In the genomic region with DNA sequence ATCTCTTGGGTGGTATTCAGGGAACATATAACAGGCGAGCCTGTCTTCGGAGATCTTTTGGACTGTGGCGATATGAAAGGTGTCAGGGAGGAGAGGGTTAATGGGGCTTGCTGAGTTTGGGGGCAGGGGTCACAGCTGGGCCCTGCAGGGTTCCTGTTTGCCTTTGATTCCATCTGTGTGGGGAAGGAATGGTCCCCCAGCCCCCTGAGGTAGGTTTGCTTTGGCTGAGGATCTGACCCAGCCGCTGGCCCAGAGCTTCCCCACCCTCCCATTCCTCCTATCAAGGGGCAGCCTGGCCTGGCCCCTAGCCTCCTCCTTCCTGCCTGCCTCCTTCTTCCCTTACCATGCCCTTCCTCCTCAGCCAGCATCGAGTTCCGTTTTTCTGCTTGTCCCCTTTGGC, we compare ENCODE assay signal across 20 mouse cellular contexts. TPM values are rescaled to one million over a fixed set of nuclear protein-coding genes. Genes with fewer than 3 reads are reported as not detected.
A peak's percentile ranks its signal among the peaks of the same experiment; 100 is the strongest.
DNase-seq lines count a peak whose midpoint lies in the region; ATAC-seq and TF ChIP-seq lines count a peak whose summit lies in the region.
"Had no signal": no experiment of that assay in that cellular context is flagged by ENCODE, and none has a peak within 500 bp of the region (broad histone marks: within the 10 kb centered on the region; RNA-seq: fewer than 3 reads in every experiment).

No protein-coding gene starts in this region.

- 11% methylated on average over 6 of the region's 6 CpGs for WGBS in forebrain, embryonic 11.5 days
- WGBS in forebrain, embryonic 12.5 days, result 8% methylated on average over 6 of the region's 6 CpGs
- 24% methylated on average over 6 of the region's 6 CpGs for WGBS in liver, embryonic 11.5 days
- 17% methylated on average over 6 of the region's 6 CpGs for WGBS in liver, postnatal 0 days (ENCODE audit: insufficient replicate concordance)
- 11% methylated on average over 6 of the region's 6 CpGs for WGBS in limb, embryonic 10.5 days

- no peak overlapping the region for H3K4me2 ChIP-seq in forebrain, embryonic 11.5 days (ENCODE audit: low read depth, low read length, severe bottlenecking)
- H3K4me2 ChIP-seq in forebrain, embryonic 12.5 days, result no peak overlapping the region
- H3K4me2 ChIP-seq in liver, embryonic 11.5 days, result no peak overlapping the region
- H3K4me2 ChIP-seq in liver, postnatal 0 days (ENCODE audit: low read depth, low read length), result no peak overlapping the region
- H3K4me2 ChIP-seq: forebrain, embryonic 15.5 days; liver, embryonic 15.5 days had no signal

- no peak overlapping the region for H3K9ac ChIP-seq in forebrain, embryonic 11.5 days (ENCODE audit: low read length)
- H3K9ac ChIP-seq in forebrain, embryonic 12.5 days, result no peak overlapping the region
- no peak overlapping the region for H3K9ac ChIP-seq in liver, embryonic 11.5 days (ENCODE audit: low read depth, low read length)
- no peak overlapping the region for H3K9ac ChIP-seq in liver, postnatal 0 days (replicated peaks)
- H3K9ac ChIP-seq: forebrain, embryonic 15.5 days; liver, embryonic 15.5 days had no signal

- H3K4me3 ChIP-seq in forebrain, embryonic 11.5 days (ENCODE audit: low read depth, low read length), result no peak overlapping the region
- no peak overlapping the region for H3K4me3 ChIP-seq in forebrain, embryonic 12.5 days (replicated peaks)
- H3K4me3 ChIP-seq in liver, embryonic 11.5 days (ENCODE audit: low read depth, low read length), result no peak overlapping the region
- H3K4me3 ChIP-seq in liver, postnatal 0 days (ENCODE audit: low read depth, low read length), result no peak overlapping the region
- H3K4me3 ChIP-seq in limb, embryonic 10.5 days, result peak overlapping the region; percentile 13; the same call in 1 of the 2 replicates
- H3K4me3 ChIP-seq: forebrain, embryonic 15.5 days; liver, embryonic 15.5 days had no signal

- peak; percentile 53 for DNase-seq in forebrain, embryonic 11.5 days (ENCODE audit: low spot score)
- no peak for DNase-seq in liver, embryonic 11.5 days (ENCODE audit: low spot score)
- no peak for DNase-seq in liver, postnatal 0 days
- peak; percentile 66 for DNase-seq in limb, embryonic 10.5 days (ENCODE audit: low spot score)
- DNase-seq in heart, postnatal 14 days, result no peak
- DNase-seq: cerebellum, adult 8-10 months; heart, postnatal 36 days; kidney, adult 18-20 months; lung, postnatal 36 days; right cerebral cortex, postnatal 25 days; thymus, postnatal 14 days had no signal

- no peak for TF ChIP-seq CTCF in liver, postnatal 0 days (IDR thresholded peaks at IDR 0.05; ENCODE audit: low read depth)

- H3K36me3 ChIP-seq in forebrain, embryonic 11.5 days (ENCODE audit: control insufficient read depth, insufficient read depth, low read length), result no peaks in the 10 kb centered on the region
- H3K36me3 ChIP-seq in forebrain, embryonic 12.5 days (replicated peaks), result no peaks in the 10 kb centered on the region
- H3K36me3 ChIP-seq in liver, embryonic 11.5 days (ENCODE audit: control insufficient read depth, insufficient read depth, low read length), result no peaks in the 10 kb centered on the region
- H3K36me3 ChIP-seq in liver, postnatal 0 days (replicated peaks; ENCODE audit: insufficient read depth, low read length), result no peaks in the 10 kb centered on the region
- no peaks in the 10 kb centered on the region for H3K36me3 ChIP-seq in limb, embryonic 10.5 days
- H3K36me3 ChIP-seq: forebrain, embryonic 15.5 days; liver, embryonic 15.5 days had no signal

- H3K27ac ChIP-seq in forebrain, embryonic 11.5 days (ENCODE audit: low read depth, low read length), result no peak overlapping the region
- no peak overlapping the region for H3K27ac ChIP-seq in forebrain, embryonic 12.5 days
- H3K27ac ChIP-seq in liver, embryonic 11.5 days (ENCODE audit: low read depth, low read length), result no peak overlapping the region
- H3K27ac ChIP-seq in liver, postnatal 0 days (ENCODE audit: low read depth), result no peak overlapping the region
- H3K27ac ChIP-seq in limb, embryonic 10.5 days, result peak overlapping the region; percentile 82
- H3K27ac ChIP-seq: forebrain, embryonic 15.5 days; liver, embryonic 15.5 days had no signal

- ATAC-seq in forebrain, embryonic 11.5 days (replicated peaks; ENCODE audit: low FRiP score), result no peak
- no peak for ATAC-seq in forebrain, embryonic 12.5 days (ENCODE audit: low FRiP score)
- ATAC-seq in liver, embryonic 11.5 days (replicated peaks; ENCODE audit: low FRiP score), result 0 out of 2 replicates have a peak, but pooled peaks have one; percentile 1
- no peak for ATAC-seq in liver, postnatal 0 days
- 0 out of 2 replicates have a peak, but pooled peaks have one; percentile 7 for ATAC-seq in common myeloid progenitor, adult 5-6 weeks (replicated peaks; ENCODE audit: low read depth, poor library complexity, severe bottlenecking)
- ATAC-seq in megakaryocyte-erythroid progenitor cell, adult 5-6 weeks (replicated peaks; ENCODE audit: low FRiP score, low TSS enrichment, poor library complexity, severe bottlenecking), result no peak
- ATAC-seq: forebrain, embryonic 15.5 days had no signal

- no peaks in the 10 kb centered on the region for H3K27me3 ChIP-seq in forebrain, embryonic 11.5 days (ENCODE audit: control insufficient read depth, insufficient read depth, low read length)
- H3K27me3 ChIP-seq in forebrain, embryonic 12.5 days, result 0 out of 2 replicates have a peak, but pooled peaks cover 7% of the 10 kb centered on the region
- H3K27me3 ChIP-seq in liver, embryonic 11.5 days (replicated peaks; ENCODE audit: control insufficient read depth, insufficient read depth, low read length), result peaks cover 38% of the 10 kb centered on the region
- no peaks in the 10 kb centered on the region for H3K27me3 ChIP-seq in liver, postnatal 0 days (ENCODE audit: insufficient read depth, low read length)
- peaks cover 11% of the 10 kb centered on the region; the same call in 1 of the 2 replicates for H3K27me3 ChIP-seq in limb, embryonic 10.5 days (ENCODE audit: low read depth, poor library complexity, severe bottlenecking)
- H3K27me3 ChIP-seq: forebrain, embryonic 15.5 days had no signal

- TF ChIP-seq EP300 in liver, postnatal 0 days (IDR thresholded peaks at IDR 0.05; ENCODE audit: low read depth), result no peak

- H3K4me1 ChIP-seq in forebrain, embryonic 11.5 days (replicated peaks; ENCODE audit: control insufficient read depth, insufficient read depth, low read length), result peaks cover 7% of the 10 kb centered on the region; the same call in 1 of the 2 replicates
- H3K4me1 ChIP-seq in forebrain, embryonic 12.5 days, result peaks cover 36% of the 10 kb centered on the region
- H3K4me1 ChIP-seq in liver, embryonic 11.5 days (replicated peaks; ENCODE audit: control insufficient read depth, insufficient read depth, low read length), result peaks cover 20% of the 10 kb centered on the region
- peaks cover 30% of the 10 kb centered on the region for H3K4me1 ChIP-seq in liver, postnatal 0 days (ENCODE audit: insufficient read depth)
- H3K4me1 ChIP-seq in limb, embryonic 10.5 days, result peaks cover 80% of the 10 kb centered on the region

- no peaks in the 10 kb centered on the region for H3K9me3 ChIP-seq in forebrain, embryonic 11.5 days (ENCODE audit: control insufficient read depth, low read length)
- no peaks in the 10 kb centered on the region for H3K9me3 ChIP-seq in forebrain, embryonic 12.5 days
- no peaks in the 10 kb centered on the region for H3K9me3 ChIP-seq in liver, embryonic 11.5 days (ENCODE audit: control insufficient read depth, low read length)
- H3K9me3 ChIP-seq in liver, postnatal 0 days (ENCODE audit: low read length), result no peaks in the 10 kb centered on the region
- H3K9me3 ChIP-seq in limb, embryonic 10.5 days (replicated peaks), result no peaks in the 10 kb centered on the region
- H3K9me3 ChIP-seq: forebrain, embryonic 15.5 days; liver, embryonic 15.5 days had no signal

- intact Hi-C loops in heart, postnatal 14 days (cut with DNase I), result loop anchor here (10.0 kb wide), 1 partner anchor 88 kb away; the partner anchor contains the start of gene Casq1

RNA-seq across cellular contexts. Expression of gene Atp1a2, which starts 5.0 kb away (rescaled TPM):
- 1.5 and 2.1 TPM in 2 replicates for polyA plus RNA-seq in forebrain, embryonic 11.5 days (2014; fragmentation: Nextera tagmentation; extraction: Ambion mirVana)
- 9.5 and 10.8 TPM in 2 replicates for polyA plus RNA-seq in forebrain, embryonic 12.5 days (2016; fragmentation: Nextera tagmentation; extraction: Ambion mirVana)
- 0.16 and 0.22 TPM in 2 replicates for polyA plus RNA-seq in liver, embryonic 11.5 days (2014; fragmentation: Nextera tagmentation; extraction: Ambion mirVana)
- 0.29 and 1.4 TPM in 2 replicates for polyA plus RNA-seq in liver, postnatal 0 days (2015; fragmentation: Nextera tagmentation; extraction: Ambion mirVana)
- total RNA-seq in common myeloid progenitor, adult 5-6 weeks (2017), result not detected in 2 replicates
- polyA plus RNA-seq in limb, embryonic 10.5 days (2016; fragmentation: Nextera tagmentation; extraction: Ambion mirVana), result 0.62 and 3.2 TPM in 2 replicates
- 100 to 1,000 TPM; 448 to 458 TPM for total RNA-seq in heart, postnatal 14 days (2021)
- total RNA-seq in megakaryocyte-erythroid progenitor cell, adult 5-6 weeks (2014; fragmentation: Nextera tagmentation), result not detected in 2 replicates
- total RNA-seq in megakaryocyte-erythroid progenitor cell, adult 5-6 weeks (2017), result not detected in 2 replicates

RNA-seq across cellular contexts. Expression of gene Kcnj9, which starts 26.3 kb away (rescaled TPM):
- 0.68 and 0.89 TPM in 2 replicates for polyA plus RNA-seq in forebrain, embryonic 11.5 days (2014; fragmentation: Nextera tagmentation; extraction: Ambion mirVana)
- polyA plus RNA-seq in forebrain, embryonic 12.5 days (2016; fragmentation: Nextera tagmentation; extraction: Ambion mirVana), result 2.5 and 2.8 TPM in 2 replicates
- polyA plus RNA-seq in liver, embryonic 11.5 days (2014; fragmentation: Nextera tagmentation; extraction: Ambion mirVana), result 0.39 and 0.51 TPM in 2 replicates
- 0.07 TPM in 2 replicates for polyA plus RNA-seq in liver, postnatal 0 days (2015; fragmentation: Nextera tagmentation; extraction: Ambion mirVana)
- total RNA-seq in common myeloid progenitor, adult 5-6 weeks (2017), result not detected in 2 replicates
- polyA plus RNA-seq in limb, embryonic 10.5 days (2016; fragmentation: Nextera tagmentation; extraction: Ambion mirVana), result 0.10 TPM in 1 of 2 replicates, not detected in the other
- total RNA-seq in heart, postnatal 14 days (2021), result not detected
- not detected in 2 replicates for total RNA-seq in megakaryocyte-erythroid progenitor cell, adult 5-6 weeks (2014; fragmentation: Nextera tagmentation)
- not detected in 2 replicates for total RNA-seq in megakaryocyte-erythroid progenitor cell, adult 5-6 weeks (2017)
- total RNA-seq: gastrocnemius, adult 18-20 months; heart, postnatal 36 days had no signal
- polyA plus RNA-seq: liver, embryonic 15.5 days had no signal

RNA-seq across cellular contexts. Expression of gene Kcnj10, which starts 38.2 kb away (rescaled TPM):
- polyA plus RNA-seq in forebrain, embryonic 11.5 days (2014; fragmentation: Nextera tagmentation; extraction: Ambion mirVana), result 0.69 and 0.73 TPM in 2 replicates
- 0.93 and 1.2 TPM in 2 replicates for polyA plus RNA-seq in forebrain, embryonic 12.5 days (2016; fragmentation: Nextera tagmentation; extraction: Ambion mirVana)
- 0.10 TPM in 1 of 2 replicates, not detected in the other for polyA plus RNA-seq in liver, embryonic 11.5 days (2014; fragmentation: Nextera tagmentation; extraction: Ambion mirVana)
- 0.17 and 0.19 TPM in 2 replicates for polyA plus RNA-seq in liver, postnatal 0 days (2015; fragmentation: Nextera tagmentation; extraction: Ambion mirVana)
- 0.27 and 0.39 TPM in 2 replicates for total RNA-seq in common myeloid progenitor, adult 5-6 weeks (2017)
- polyA plus RNA-seq in limb, embryonic 10.5 days (2016; fragmentation: Nextera tagmentation; extraction: Ambion mirVana), result 0.05 TPM in 2 replicates
- total RNA-seq in heart, postnatal 14 days (2021), result under 1 TPM; 0.10 to 0.22 TPM
- total RNA-seq in megakaryocyte-erythroid progenitor cell, adult 5-6 weeks (2014; fragmentation: Nextera tagmentation), result not detected in 2 replicates
- total RNA-seq in megakaryocyte-erythroid progenitor cell, adult 5-6 weeks (2017), result 0.15 and 0.75 TPM in 2 replicates

RNA-seq across cellular contexts. Expression of gene Igsf8, which starts 41.4 kb away (rescaled TPM):
- 104 and 122 TPM in 2 replicates for polyA plus RNA-seq in forebrain, embryonic 11.5 days (2014; fragmentation: Nextera tagmentation; extraction: Ambion mirVana)
- 122 and 127 TPM in 2 replicates for polyA plus RNA-seq in forebrain, embryonic 12.5 days (2016; fragmentation: Nextera tagmentation; extraction: Ambion mirVana)
- polyA plus RNA-seq in liver, embryonic 11.5 days (2014; fragmentation: Nextera tagmentation; extraction: Ambion mirVana), result 32.9 and 33.9 TPM in 2 replicates
- polyA plus RNA-seq in liver, postnatal 0 days (2015; fragmentation: Nextera tagmentation; extraction: Ambion mirVana), result 12.8 and 13.1 TPM in 2 replicates
- 18.2 and 20.0 TPM in 2 replicates for total RNA-seq in common myeloid progenitor, adult 5-6 weeks (2017)
- 30.0 and 40.8 TPM in 2 replicates for polyA plus RNA-seq in limb, embryonic 10.5 days (2016; fragmentation: Nextera tagmentation; extraction: Ambion mirVana)
- total RNA-seq in heart, postnatal 14 days (2021), result 10 to 100 TPM; 13.8 to 16.3 TPM
- total RNA-seq in megakaryocyte-erythroid progenitor cell, adult 5-6 weeks (2014; fragmentation: Nextera tagmentation), result 9.3 and 23.6 TPM in 2 replicates
- total RNA-seq in megakaryocyte-erythroid progenitor cell, adult 5-6 weeks (2017), result 9.7 and 16.4 TPM in 2 replicates

RNA-seq across cellular contexts. Expression of gene Atp1a4, which starts 44.6 kb away (rescaled TPM):
- polyA plus RNA-seq in forebrain, embryonic 11.5 days (2014; fragmentation: Nextera tagmentation; extraction: Ambion mirVana), result 0.08 TPM in 1 of 2 replicates, not detected in the other
- polyA plus RNA-seq in forebrain, embryonic 12.5 days (2016; fragmentation: Nextera tagmentation; extraction: Ambion mirVana), result 0.05 and 0.06 TPM in 2 replicates
- polyA plus RNA-seq in liver, embryonic 11.5 days (2014; fragmentation: Nextera tagmentation; extraction: Ambion mirVana), result not detected in 2 replicates
- 0.04 and 0.08 TPM in 2 replicates for polyA plus RNA-seq in liver, postnatal 0 days (2015; fragmentation: Nextera tagmentation; extraction: Ambion mirVana)
- total RNA-seq in common myeloid progenitor, adult 5-6 weeks (2017), result not detected in 2 replicates
- polyA plus RNA-seq in limb, embryonic 10.5 days (2016; fragmentation: Nextera tagmentation; extraction: Ambion mirVana), result not detected in 2 replicates
- not detected for total RNA-seq in heart, postnatal 14 days (2021)
- total RNA-seq in megakaryocyte-erythroid progenitor cell, adult 5-6 weeks (2014; fragmentation: Nextera tagmentation), result not detected in 2 replicates
- not detected in 2 replicates for total RNA-seq in megakaryocyte-erythroid progenitor cell, adult 5-6 weeks (2017)
- total RNA-seq: heart, postnatal 36 days; layer of hippocampus, adult 18-20 months; left cerebral cortex, postnatal 25 days had no signal
- polyA plus RNA-seq: embryonic facial prominence, embryonic 14.5 days had no signal

Comparison
In these comparisons a context has a peak if more than half of its experiments do, and no peak if none do; other contexts are left out.
1. ATAC-seq: peak in liver, embryonic 11.5 days (single experiment) and common myeloid progenitor, adult 5-6 weeks (single experiment); none in forebrain, embryonic 11.5 days (single experiment), forebrain, embryonic 12.5 days (single experiment), liver, postnatal 0 days (single experiment) and megakaryocyte-erythroid progenitor cell, adult 5-6 weeks (single experiment).
2. DNase-seq: peak in forebrain, embryonic 11.5 days (single experiment) and limb, embryonic 10.5 days (single experiment); none in liver, embryonic 11.5 days (single experiment), liver, postnatal 0 days (single experiment) and heart, postnatal 14 days (0 of 2).